Mouse (Mus musculus): ENCODE measurements around the gene Tfip11.

DNA sequence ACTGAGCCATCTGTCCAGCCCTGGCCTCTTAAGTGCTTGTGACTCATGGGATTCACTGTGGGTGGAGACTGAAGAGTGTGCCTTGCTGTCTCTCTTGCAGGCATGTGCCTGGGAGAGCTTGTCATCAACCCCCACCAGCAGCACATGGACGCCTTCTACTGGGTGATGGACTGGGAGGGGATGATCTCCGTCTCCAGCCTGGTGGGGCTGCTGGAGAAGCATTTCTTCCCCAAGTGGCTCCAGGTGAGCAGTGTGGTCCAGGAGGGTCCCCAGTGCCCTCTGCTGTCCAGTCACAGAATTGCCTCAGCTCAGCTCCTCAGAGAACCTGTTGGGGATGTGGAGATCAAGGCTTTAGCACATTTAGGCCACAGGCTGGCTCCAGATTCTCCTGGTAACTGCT, 9.3 kb downstream of the Tfip11 start:
- TF ChIP-seq CTCF (IDR thresholded peaks at IDR 0.05; ENCODE audit: low read depth, low read length) (peak; percentile 51; the same call in 1 of the 2 replicates), GATA1 (IDR thresholded peaks at IDR 0.05; ENCODE audit: borderline replicate concordance, low read length) (no peak), POLR2AphosphoS5 (IDR thresholded peaks at IDR 0.05; ENCODE audit: insufficient replicate concordance, low read depth, low read length) (no peak)

Measured in G1E (cell line).